Mouse (Mus musculus) heart, postnatal 0 days (tissue): ENCODE data around the gene Khdc4.

Source experiments
- CTCF ChIP-seq: IDR thresholded peaks from 2 replicates; pipeline ENCODE4 v1.5.1; 2016; ENCODE audit warnings: antibody characterized with exemption, control low read depth, low read depth
- EP300 ChIP-seq: IDR thresholded peaks from 2 replicates; pipeline ENCODE4 v1.6.1; 2016; ENCODE audit warnings: antibody characterized with exemption, low read depth

DNA sequence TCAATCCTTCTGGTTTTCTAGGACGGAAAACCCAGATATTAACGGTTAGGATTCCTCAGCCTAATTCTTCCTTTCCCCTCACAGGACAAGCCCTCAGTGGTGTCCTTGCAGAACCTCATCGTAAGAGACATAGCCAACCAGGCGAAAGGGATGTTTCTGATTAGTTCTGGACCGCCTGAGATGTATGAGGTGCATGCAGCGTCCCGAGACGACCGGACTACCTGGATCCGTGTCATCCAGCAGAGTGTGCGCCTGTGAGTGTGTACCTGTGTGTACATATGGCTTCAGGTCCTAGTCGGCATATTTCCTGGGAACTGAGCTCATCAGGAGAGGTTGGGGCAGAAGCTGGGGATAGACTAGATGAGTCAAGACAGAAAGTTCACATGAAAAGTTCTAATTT, 46.4 kb upstream of the Khdc4 start:
- TF ChIP-seq CTCF (no peak), EP300 (no peak)
